Mouse (Mus musculus) CH12F3 (cell line): ENCODE measurements around the gene Sumo3.

Experiments used
- in situ Hi-C: fragments of 300-500 bp; cut with MboI; formaldehyde crosslinking; loops from 2 replicates; pipeline ENCODE4 v1.14.3; 2020; ENCODE audit warnings: low sequenced_read_pairs

Sumo3 gene

GRCm38 (mm10) chr10:77605908-77606826, at the start of gene Sumo3, which contains the start of gene Gm49325:
Sumo3 (plus strand) TSS chr10:77606097.
Gm49325 (plus strand) TSS chr10:77606197.
- in situ Hi-C loops = no loop called here

GRCm38 (mm10) chr10:77556631-77557030, 49.3 kb upstream of the Sumo3 start:
- in situ Hi-C loops = loop anchor here (5.0 kb wide), 1 partner anchor 34 kb away; no protein-coding TSS in a partner anchor

GRCm38 (mm10) chr10:77557641-77558040, 48.3 kb upstream of the Sumo3 start:
- in situ Hi-C loops = loop anchor here (5.0 kb wide), 1 partner anchor 35 kb away; no protein-coding TSS in a partner anchor

GRCm38 (mm10) chr10:77560090-77560489, 45.8 kb upstream of the Sumo3 start:
- in situ Hi-C loops = no loop called here

- in situ Hi-C loops = no loop called here
Measured at GRCm38 (mm10) chr10:77560830-77561229, 45.1 kb upstream of the Sumo3 start.

GRCm38 (mm10) chr10:77561508-77561907, 44.4 kb upstream of the Sumo3 start:
- in situ Hi-C loops = no loop called here

DNA sequence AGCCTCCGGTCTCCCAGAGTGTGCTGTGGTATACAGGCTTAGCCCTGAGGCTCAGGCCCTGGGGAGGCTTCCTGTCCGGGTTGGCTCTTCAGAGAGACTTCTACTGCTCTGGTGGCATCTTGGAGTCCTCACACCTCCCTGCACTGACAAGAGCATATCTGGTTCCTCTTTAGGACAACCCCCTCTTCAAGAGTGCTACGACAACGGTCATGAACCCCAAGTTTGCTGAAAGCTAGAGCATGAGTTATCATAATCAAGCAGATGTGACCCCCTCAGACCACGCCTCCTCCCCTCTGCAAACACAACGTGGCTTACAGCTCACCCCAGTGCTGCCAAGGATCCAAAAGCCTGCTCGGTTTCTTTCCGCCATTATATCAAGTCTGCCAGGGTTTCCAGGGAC, 40.9 kb upstream of the Sumo3 start:
- in situ Hi-C loops = no loop called here

DNA sequence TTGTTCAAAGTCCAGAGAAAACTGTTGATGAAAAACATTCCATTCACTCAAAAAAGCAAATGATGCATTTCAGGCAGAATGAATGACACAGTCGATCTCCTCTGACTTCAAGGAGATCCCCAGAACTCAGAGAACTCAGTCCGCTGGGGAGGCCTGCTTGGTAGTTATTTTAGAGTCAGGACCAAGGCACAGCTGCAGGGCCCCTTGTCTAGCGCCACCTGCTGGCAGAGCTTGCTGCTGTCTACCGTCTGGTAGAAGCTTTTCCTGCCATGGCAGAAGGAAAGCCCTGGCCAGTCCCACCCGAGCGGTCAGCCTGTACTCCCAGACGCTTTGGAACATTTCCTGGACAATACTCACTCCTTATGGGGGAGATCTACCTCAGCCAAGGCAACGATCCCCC, 39.2 kb upstream of the Sumo3 start:
- in situ Hi-C loops = no loop called here

GRCm38 (mm10) chr10:77569481-77569880, 36.4 kb upstream of the Sumo3 start:
- in situ Hi-C loops = no loop called here

DNA sequence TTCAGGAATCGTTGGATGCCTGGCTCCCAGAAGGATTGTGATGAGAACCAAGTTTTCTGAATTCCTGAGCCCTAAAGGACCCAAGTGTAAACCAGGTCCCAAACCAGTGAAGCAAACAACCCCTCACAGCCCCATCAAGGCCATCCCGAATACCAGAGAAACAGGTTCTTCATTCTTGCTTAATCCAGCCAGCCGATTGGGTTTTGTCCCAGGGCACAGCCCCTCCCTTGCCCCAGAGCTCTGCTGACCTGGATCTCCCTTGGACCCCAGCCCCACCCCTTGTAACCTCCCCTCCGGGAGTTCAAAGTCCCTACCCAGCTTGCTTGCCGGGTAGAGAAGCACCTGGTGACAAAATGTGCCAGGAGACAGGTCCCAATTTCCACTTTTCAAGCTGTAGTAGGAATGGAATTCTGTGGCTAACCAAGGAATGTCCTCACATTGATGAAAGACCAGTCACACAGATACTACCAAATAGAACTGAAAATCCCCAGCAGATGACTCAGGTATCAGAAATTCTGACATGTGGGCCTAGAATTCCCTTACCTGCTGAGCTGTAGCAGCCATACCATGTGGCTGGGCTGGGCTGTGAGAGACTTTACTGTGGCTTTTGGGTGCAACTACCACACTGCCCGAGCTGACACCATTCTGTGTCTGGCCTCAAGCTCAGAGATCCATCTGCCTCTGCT, 35.8 kb upstream of the Sumo3 start:
- in situ Hi-C loops = no loop called here

GRCm38 (mm10) chr10:77572225-77572624, 33.7 kb upstream of the Sumo3 start:
- in situ Hi-C loops = no loop called here

GRCm38 (mm10) chr10:77573162-77573561, 32.7 kb upstream of the Sumo3 start:
- in situ Hi-C loops = no loop called here

- in situ Hi-C loops = no loop called here
Measured at GRCm38 (mm10) chr10:77580027-77580920, 25.6 kb upstream of the Sumo3 start.

DNA sequence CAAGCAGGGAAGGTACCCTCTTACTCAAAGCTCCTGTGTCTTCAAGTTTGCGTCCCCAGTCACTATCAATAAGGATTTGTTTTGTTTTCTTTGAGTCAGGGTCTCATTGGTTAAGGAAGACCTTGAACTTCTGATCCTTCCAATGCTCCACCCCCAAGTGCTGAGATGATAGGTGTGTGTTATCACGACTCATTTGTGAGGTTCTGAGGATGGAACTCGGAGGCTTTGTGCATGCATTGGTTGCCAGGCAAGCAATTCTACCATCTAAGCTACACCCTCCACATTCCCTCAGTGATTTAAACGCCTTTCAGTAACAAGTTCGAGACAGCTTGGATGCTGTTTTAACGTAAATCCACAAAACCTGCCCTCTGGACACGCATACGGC, 24.9 kb upstream of the Sumo3 start:
- in situ Hi-C loops = no loop called here

DNA sequence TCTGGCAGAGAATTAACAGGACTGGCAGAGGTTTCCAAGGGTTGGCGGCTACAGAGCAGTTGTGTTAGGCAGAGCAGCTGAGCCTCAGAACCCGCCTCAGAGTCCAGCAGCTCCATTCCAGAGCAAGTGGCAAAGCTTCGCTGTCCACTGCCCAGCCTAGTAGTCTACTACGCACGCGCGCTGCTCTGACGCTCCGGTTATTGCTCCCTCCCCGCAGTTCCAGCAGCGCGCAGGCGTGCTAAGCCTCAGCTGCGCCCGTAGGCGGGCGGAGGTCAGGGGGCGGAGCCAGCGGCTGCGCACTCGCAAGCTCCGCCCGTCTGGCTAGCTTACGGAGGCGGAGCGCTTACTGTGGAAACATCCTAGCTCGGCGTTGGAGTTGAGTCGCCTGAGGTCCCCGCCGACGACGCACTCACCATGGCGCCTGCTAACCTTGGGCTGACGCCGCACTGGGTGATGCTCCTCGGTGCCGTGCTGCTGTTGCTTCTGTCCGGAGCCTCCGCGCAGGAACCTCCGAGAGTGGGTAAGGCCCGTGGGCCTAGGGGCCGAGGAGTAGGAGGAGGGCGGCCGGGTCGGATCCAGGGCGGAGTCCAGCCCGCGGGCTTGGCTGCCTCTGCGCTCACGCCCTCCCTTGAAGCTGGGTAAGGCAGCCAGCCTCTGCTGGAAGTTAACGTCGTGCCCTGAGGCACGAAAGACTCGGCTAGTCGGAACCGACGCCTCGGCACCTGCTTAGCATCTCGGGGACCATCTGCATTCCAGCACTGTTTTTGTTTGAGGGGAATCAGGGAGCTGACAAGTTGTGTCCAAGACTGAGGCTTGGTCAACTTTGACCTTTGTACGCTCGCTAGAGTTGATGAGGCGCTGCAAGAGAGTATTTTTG, 24.3 kb upstream of the Sumo3 start, which contains the start of gene Pttg1ip:
TSS of gene Pttg1ip (plus strand) at position 313 of the 877 bp plus-strand sequence.
- in situ Hi-C loops = no loop called here

DNA sequence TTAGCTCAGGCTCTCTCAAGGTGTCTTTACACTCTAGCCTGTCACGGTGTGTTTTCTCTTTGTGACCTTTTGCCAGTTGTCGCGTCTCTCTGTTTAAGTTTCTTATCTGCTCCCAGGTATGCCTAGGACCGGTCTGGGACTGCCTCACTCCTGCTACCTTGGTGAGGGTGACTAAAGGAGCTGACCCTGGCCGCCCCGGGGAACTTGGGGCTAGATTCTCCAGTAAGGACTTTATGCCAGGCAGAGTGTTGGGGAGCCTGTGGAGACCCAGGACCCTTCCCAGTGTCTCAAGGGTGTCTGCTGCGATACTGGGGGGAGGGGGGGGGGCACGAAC, 23.6 kb upstream of the Sumo3 start:
- in situ Hi-C loops = no loop called here

GRCm38 (mm10) chr10:77583795-77584422, 22.0 kb upstream of the Sumo3 start:
- in situ Hi-C loops = no loop called here

DNA sequence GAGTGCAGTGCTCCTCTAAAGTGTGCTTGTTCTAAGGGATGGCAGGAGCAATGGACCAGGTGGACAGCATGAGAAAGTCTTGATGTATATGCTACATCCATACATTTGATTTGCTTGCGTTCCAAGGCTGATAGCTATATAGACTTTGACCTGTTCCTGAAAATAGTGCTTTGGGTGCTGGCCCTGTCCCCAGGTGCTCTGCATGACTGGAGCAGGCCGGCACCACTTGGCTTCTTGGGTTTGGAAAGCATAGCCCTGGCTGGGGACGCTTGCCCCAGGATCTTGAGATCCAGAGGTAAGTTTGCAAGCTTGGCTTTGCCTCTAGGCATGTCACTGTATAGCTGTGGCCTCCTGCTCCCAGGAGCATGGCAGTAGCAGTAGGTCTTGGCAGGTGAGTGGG, 19.3 kb upstream of the Sumo3 start:
- in situ Hi-C loops = no loop called here

DNA sequence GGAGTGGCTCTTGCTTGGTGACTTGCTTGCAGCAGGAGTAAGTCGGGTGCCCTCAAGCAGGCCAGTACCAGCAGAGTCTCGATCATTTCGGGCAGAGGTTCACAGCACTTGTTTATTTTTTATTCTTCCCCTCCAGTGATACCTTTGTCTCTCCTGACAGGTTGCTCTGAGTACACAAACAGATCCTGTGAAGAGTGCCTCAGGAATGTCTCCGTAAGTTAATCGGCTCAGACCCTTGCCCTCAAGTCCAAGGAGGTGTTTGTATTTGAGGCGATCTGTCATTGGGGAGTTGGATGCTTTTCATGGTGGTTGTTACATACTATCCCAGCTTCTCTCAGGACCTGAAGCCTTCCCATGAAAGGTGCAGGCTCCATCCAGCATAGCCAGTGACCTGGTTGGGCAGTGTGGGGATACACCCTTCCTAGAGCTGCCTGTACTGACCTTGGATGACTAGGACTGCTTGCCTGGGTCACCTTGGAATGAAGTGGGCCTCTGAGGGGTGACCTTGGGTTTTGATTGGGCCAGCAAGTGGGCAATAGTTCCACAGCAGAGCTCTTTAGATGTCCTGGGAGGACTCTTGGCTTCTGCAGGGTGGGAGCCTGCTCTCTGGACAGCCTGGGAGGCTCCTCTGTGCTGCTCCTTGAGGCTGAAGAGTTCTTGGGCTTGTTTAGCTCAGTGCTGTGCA, 18.7 kb upstream of the Sumo3 start:
- in situ Hi-C loops = no loop called here
